Mouse (Mus musculus) liver, adult 2 months (tissue): ENCODE results near the gene Sema3a. TPM values are rescaled to one million over a fixed set of nuclear protein-coding genes. Genes with fewer than 3 reads are reported as not detected.

Experiments used
- DNase-seq: peaks from one replicate; pipeline ENCODE4 v3.0.0-alpha.2; 2011; ENCODE audit warnings: low read depth, low spot score; ENCODE audit errors: extremely low read depth
- H3K27ac ChIP-seq: fragments of 200-500 bp; replicated peaks from 2 replicates; pipeline ENCODE4 v1.5.1; 2012; ENCODE audit warnings: low read depth, mild to moderate bottlenecking, control low read depth, inconsistent platforms, low read length; ENCODE audit not compliant: insufficient read depth
- H3K27me3 ChIP-seq: fragments of 200-500 bp; 2 replicates; pipeline ENCODE4 v1.6.1; 2012; ENCODE audit warnings: mild to moderate bottlenecking, moderate library complexity, low read length, inconsistent platforms; ENCODE audit not compliant: control insufficient read depth, insufficient read depth
- H3K36me3 ChIP-seq: fragments of 200-500 bp; 2 replicates; pipeline ENCODE4 v1.6.1; 2012; ENCODE audit warnings: low read length, inconsistent platforms; ENCODE audit not compliant: control insufficient read depth, insufficient read depth
- H3K4me1 ChIP-seq: fragments of 200-500 bp; 2 replicates; pipeline ENCODE4 v1.6.1; 2011; ENCODE audit warnings: low read length; ENCODE audit not compliant: control insufficient read depth, insufficient read depth
- H3K4me3 ChIP-seq: fragments of 200-500 bp; 2 replicates; pipeline ENCODE4 v1.5.1; 2011; ENCODE audit warnings: low read depth, mild to moderate bottlenecking, control low read depth, low read length, moderate library complexity; ENCODE audit not compliant: insufficient read depth
- H3K79me2 ChIP-seq: fragments of 200-500 bp; 2 replicates; pipeline ENCODE4 v1.6.1; 2012; ENCODE audit warnings: inconsistent platforms, mild to moderate bottlenecking, low read length, moderate library complexity; ENCODE audit not compliant: control insufficient read depth, insufficient read depth
- H3K9ac ChIP-seq: fragments of 200-500 bp; 2 replicates; pipeline ENCODE4 v1.6.1; 2012; ENCODE audit warnings: low read depth, mild to moderate bottlenecking, control low read depth, inconsistent platforms, low read length
- CTCF ChIP-seq: fragments of 200-500 bp; IDR thresholded peaks from 2 replicates; pipeline ENCODE4 v1.5.1; 2011; ENCODE audit warnings: low read depth, low read length, control low read depth
- POLR2A ChIP-seq: fragments of 200-500 bp; IDR thresholded peaks from 2 replicates; pipeline ENCODE4 v1.6.1; 2011; ENCODE audit warnings: low read length, control low read depth; ENCODE audit not compliant: insufficient read depth; ENCODE audit errors: extremely low read depth
- WGBS: fragments of 180-500 bp; shearing (Covaris S2); methylation state at CpG from one replicate; pipeline ENCODE4 v1.1.7; 2018; 5-methylcytosine and 5-hydroxymethylcytosine counted together
- polyA plus RNA-seq: library from polyadenylated mRNA; depleted of rRNA; stranded (reverse); fragments of >200 nt; gene quantifications from 2 replicates; pipeline ENCODE4 v1.2.3, GENCODE M21; 2012
- total RNA-seq: library from RNA; depleted of rRNA; stranded (reverse); fragments of >200 nt; gene quantifications from 2 replicates; pipeline ENCODE4 v1.2.3, GENCODE M21; 2014

Gene Sema3a
- total and polyA plus RNA-seq, 2 experiments: 0.06 to 0.18 TPM

DNA sequence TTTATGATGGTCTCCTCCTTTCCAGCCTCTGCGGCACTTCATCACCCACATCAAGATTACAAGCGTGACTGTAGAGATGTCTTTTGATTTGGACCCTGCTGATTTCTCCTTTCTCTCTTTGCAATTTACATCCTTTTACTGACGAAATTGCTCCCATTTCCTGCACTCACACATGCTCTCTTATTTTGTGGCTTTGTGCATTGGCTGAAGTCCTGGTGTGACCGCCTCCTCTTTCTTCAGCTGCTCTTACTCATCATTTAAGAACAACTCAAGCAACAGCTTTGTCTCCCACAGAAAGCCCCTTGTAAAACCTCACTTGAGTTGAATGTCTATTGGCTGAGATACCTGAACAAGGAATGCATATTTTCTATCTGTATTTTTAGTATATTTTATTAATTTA is 259.5 kb downstream of the Sema3a start:
- Histone ChIP-seq H3K27me3 (no peaks in the 10 kb centered on the region), H3K4me1 (no peaks in the 10 kb centered on the region), H3K4me3 (no peak overlapping the region), H3K27ac (no peak overlapping the region), H3K9ac (no peak overlapping the region), H3K36me3 (no peaks in the 10 kb centered on the region), H3K79me2 (no peaks in the 10 kb centered on the region)
- no peak for DNase-seq
- WGBS: 79% methylated on average over 4 of the region's 4 CpGs
- TF ChIP-seq CTCF (no peak), POLR2A (no peak)

DNA sequence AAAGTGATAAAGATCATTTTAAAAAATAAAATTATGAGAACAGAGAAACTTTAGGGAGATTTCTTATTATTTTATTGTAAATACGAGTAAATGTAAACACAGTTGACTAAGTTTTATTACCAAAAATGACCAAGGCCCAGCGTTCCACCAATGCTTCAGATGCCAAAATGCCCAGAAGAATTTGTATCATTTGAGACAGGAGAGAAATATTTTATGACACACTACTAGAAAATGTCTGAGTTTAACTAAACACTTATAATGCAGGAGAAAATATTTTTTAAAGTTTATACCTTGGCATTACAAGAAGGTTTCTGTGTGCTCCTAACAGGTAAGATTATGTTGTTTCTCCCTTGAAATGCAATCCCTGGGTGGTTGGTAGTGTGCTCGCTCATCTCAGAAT is 261.4 kb downstream of the Sema3a start:
- WGBS: 82% methylated on average over 3 of the region's 3 CpGs
- no peak overlapping the region for H3K27ac ChIP-seq
- no peak overlapping the region for H3K9ac ChIP-seq
- no peak overlapping the region for H3K4me3 ChIP-seq
- no peaks in the 10 kb centered on the region for H3K36me3 ChIP-seq
- no peak for TF ChIP-seq POLR2A
- TF ChIP-seq CTCF: no peak
- no peaks in the 10 kb centered on the region for H3K4me1 ChIP-seq
- H3K27me3 ChIP-seq: no peaks in the 10 kb centered on the region
- no peaks in the 10 kb centered on the region for H3K79me2 ChIP-seq
- DNase-seq: no peak

DNA sequence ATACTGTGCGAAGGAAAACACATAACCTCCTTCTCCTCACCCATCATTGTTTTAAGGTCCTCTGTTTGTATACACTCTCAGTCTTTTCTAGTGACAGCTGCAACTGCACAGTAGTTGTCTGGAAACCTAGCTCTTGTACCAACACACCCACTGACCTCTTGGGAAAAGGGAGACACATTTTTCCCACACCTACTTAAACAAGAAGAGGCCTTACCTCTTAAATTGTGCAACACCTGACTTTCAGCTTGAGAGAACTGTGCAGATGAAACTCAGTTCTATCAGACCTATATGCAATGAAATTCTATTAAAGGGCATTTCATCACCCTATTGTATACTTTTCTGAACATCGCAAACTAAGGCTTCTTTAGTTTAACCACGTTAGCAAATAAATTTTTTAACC is 262.5 kb downstream of the Sema3a start:
- H3K4me1 ChIP-seq: no peaks in the 10 kb centered on the region
- 74% methylated on average over 3 of the region's 3 CpGs for WGBS
- H3K27ac ChIP-seq: no peak overlapping the region
- H3K36me3 ChIP-seq: no peaks in the 10 kb centered on the region
- H3K79me2 ChIP-seq: no peaks in the 10 kb centered on the region
- no peaks in the 10 kb centered on the region for H3K27me3 ChIP-seq
- no peak overlapping the region for H3K9ac ChIP-seq
- DNase-seq: no peak
- no peak for TF ChIP-seq POLR2A
- TF ChIP-seq CTCF: no peak
- no peak overlapping the region for H3K4me3 ChIP-seq

DNA sequence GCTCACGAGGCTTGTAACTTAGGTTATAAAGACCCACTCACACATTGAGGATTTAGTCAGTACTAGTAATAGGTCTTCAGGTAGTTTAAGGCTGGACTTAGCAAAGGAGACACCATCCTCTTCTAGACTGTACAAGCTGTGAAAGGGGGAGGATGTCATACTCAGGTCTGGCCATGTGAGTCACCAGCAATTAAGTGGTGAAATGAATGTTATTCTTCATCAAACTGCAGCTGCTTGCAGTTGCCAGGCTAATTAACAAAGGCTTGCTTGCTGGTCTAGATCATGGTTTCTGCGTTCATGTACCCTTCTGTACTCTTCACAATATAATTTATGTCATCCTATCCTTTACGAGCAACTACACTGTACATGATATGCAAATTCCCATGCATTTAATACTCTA is 264.8 kb downstream of the Sema3a start:
- H3K9ac ChIP-seq: no peak overlapping the region
- H3K27me3 ChIP-seq: no peaks in the 10 kb centered on the region
- H3K4me1 ChIP-seq: no peaks in the 10 kb centered on the region
- H3K79me2 ChIP-seq: no peaks in the 10 kb centered on the region
- 83% methylated on average over 3 of the region's 3 CpGs for WGBS
- no peak for DNase-seq
- TF ChIP-seq POLR2A: no peak
- TF ChIP-seq CTCF: no peak
- no peaks in the 10 kb centered on the region for H3K36me3 ChIP-seq
- no peak overlapping the region for H3K27ac ChIP-seq
- no peak overlapping the region for H3K4me3 ChIP-seq

DNA sequence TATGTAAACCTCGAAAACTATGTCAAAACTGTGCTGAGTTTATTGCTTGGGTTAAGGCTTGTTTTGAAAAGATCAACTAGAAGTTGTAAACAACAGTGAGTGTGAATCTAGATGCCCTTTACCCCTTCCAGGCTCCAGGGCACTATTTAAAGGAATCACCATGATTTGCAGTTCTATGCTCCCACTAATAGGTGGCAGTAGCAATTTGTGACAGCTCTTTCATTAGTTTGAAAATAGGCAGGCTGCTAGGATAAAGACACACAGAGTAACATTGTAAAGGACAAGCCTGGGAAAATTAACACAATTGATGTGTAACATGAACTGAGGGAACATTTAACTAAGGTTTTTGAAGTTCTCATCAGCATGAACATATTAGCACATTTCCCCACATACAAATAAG is 280.2 kb downstream of the Sema3a start:
- TF ChIP-seq POLR2A (no peak), CTCF (0 out of 2 replicates have a peak, but pooled peaks have one; percentile 8)
- WGBS: 22% methylated on average over 1 of the region's 1 CpGs

DNA sequence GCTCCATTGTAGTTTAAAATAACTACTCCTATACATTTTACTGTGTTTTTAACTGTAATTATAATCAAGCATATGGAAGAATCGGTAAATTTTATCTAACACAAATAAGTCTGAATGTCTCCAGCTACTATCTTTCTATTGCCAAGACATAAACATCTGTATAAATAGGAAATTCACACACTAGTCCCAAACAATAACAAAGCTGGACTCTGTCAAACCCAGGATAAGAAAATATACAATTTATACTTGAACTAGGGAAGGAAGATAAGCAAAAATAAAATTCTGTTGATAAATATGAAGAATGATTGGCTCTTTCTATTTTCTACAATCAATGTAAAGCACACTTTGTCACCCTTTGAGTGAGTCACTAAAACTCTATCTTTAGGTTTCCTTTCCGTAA is 280.9 kb downstream of the Sema3a start:
- no peak for DNase-seq
- H3K27me3 ChIP-seq: no peaks in the 10 kb centered on the region
- no peaks in the 10 kb centered on the region for H3K79me2 ChIP-seq
- no peak overlapping the region for H3K4me3 ChIP-seq
- TF ChIP-seq CTCF (no peak), POLR2A (no peak)
- H3K9ac ChIP-seq: no peak overlapping the region
- no peaks in the 10 kb centered on the region for H3K4me1 ChIP-seq
- WGBS: 76% methylated on average over 2 of the region's 2 CpGs
- no peaks in the 10 kb centered on the region for H3K36me3 ChIP-seq
- H3K27ac ChIP-seq: no peak overlapping the region

More for the DNA sequence above, 280.2 kb downstream of the Sema3a start:
- no peaks in the 10 kb centered on the region for H3K36me3 ChIP-seq
- H3K4me3 ChIP-seq: no peak overlapping the region
- H3K79me2 ChIP-seq: no peaks in the 10 kb centered on the region
- DNase-seq: peak; percentile 4
- no peaks in the 10 kb centered on the region for H3K4me1 ChIP-seq
- no peak overlapping the region for H3K9ac ChIP-seq
- no peak overlapping the region for H3K27ac ChIP-seq
- H3K27me3 ChIP-seq: no peaks in the 10 kb centered on the region
